Mouse (Mus musculus) Patski (cell line): Measurements from ENCODE around the gene Uhrf1bp1. TPM values are rescaled to one million over a fixed set of nuclear protein-coding genes. Genes with fewer than 3 reads are reported as not detected.

Source experiments
- ATAC-seq: fragments of 100-300 bp; one replicate; pipeline ENCODE4 v1.8.0; 2021
- CTCF ChIA-PET: fragments of 350-600 bp; sonication (Branson Sonifier 250); formaldehyde crosslinking; loops from one replicate; lab custom pipeline; 2022; ENCODE audit warnings: inconsistent platforms; lab: Charles Lee
- POLR2A ChIA-PET: fragments of 350-600 bp; sonication (Branson Sonifier 250); formaldehyde crosslinking; loops from one replicate; lab custom pipeline; 2022; ENCODE audit warnings: antibody characterized with exemption, inconsistent platforms; lab: Charles Lee
- DNase-seq: peaks from one replicate; pipeline ENCODE4 v3.0.0-alpha.2; 2011; ENCODE audit warnings: low read depth, low spot score
- H3K27me3 ChIP-seq: fragments of 371-371 bp; one replicate; pipeline ENCODE4 v1.5.1; 2021
- CTCF ChIP-seq: fragments of 100-300 bp; IDR thresholded peaks from one replicate; pipeline ENCODE4 v1.5.1; 2021
- in situ Hi-C: fragments of 300-500 bp; cut with MboI; formaldehyde crosslinking; loops from 3 replicates; pipeline ENCODE4 v1.11.1; 2018; ENCODE audit warnings: low pct_unique_long_range_greater_than_20kb, mixed read lengths
- polyA plus RNA-seq: library from polyadenylated mRNA; unstranded; gene quantifications from one replicate; pipeline ENCODE4 v1.2.3, GENCODE M21; 2021

Uhrf1bp1 gene
- polyA plus RNA-seq, 1 experiment from 2014 or later = 17.4 TPM

DNA sequence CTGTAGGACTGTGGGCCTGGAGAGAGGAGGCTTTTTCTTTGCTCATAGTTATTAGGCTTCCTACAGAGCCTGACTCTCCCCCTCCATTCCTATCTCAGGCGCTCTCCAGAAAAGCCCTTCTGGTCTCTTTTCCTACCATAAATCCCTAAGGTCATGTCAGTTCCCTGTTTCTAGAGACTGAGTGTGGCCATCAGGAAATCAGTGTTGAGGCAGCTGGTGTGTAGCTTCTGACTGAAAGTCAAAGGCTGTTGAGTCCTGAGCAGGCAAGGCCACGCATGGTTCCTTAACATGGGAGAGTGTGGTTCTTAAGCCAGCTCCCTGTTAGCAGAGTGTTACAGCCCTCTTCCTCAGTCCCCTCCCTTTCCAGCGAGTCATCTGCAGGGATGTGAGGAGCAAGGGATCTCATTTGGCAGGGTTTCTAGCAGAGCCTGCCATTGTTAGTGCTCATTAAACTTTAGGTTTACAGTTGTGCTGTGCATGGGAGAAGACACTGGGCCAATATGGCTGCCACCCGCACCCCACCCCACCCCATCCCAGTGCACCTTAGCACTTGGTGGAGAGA lies 80.9 kb downstream of the Uhrf1bp1 start:
- in situ Hi-C loops = no loop called here
- DNase-seq (no peak), ATAC-seq (no peak)
- TF ChIP-seq CTCF = no peak
- ChIA-PET POLR2A (no interaction called here), CTCF (interaction anchor here (2.1 to 2.2 kb wide), 2 partner anchors 11 to 15 kb away, joined by 4 to 6 read pairs; no protein-coding TSS in a partner anchor)
- no peaks in the 10 kb centered on the region for H3K27me3 ChIP-seq

DNA sequence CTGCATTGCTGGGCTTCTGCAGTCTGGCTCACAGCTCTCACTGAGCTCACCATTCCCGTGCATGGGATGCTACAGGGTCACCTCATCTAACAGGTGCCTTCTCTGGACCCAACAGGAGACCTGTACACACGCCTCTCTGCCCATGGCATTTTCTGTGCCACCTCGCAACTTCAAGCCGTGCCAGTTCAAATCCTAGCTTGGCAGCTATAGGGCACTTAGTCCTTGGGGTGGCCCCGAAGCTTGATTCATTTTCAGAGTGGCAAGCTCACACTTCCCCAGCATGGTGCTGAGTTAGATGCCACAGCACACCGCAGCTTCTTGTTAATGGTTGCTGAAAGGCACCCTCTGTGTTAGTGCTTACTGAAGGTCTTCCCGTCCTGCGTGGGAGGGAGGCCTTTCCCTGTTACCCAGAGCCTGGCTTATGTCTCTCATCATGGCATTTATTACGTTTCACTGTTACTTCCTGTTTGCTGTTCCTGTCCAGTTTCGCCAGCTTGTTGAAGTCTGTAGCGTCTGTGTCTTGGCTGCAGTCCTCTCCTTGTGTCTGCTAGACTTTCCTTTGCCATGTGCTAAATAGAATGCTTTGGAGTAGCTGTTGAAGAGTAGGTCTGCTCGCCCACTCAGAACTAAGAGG lies 82.0 kb downstream of the Uhrf1bp1 start:
- H3K27me3 ChIP-seq = no peaks in the 10 kb centered on the region
- ATAC-seq = no peak
- POLR2A ChIA-PET = no interaction called here
- in situ Hi-C loops = no loop called here
- CTCF ChIA-PET = interaction anchor here (1.0 to 2.1 kb wide), 2 partner anchors 11 to 16 kb away, joined by 3 to 6 read pairs; no protein-coding TSS in a partner anchor
- TF ChIP-seq CTCF = no peak
- no peak for DNase-seq

DNA sequence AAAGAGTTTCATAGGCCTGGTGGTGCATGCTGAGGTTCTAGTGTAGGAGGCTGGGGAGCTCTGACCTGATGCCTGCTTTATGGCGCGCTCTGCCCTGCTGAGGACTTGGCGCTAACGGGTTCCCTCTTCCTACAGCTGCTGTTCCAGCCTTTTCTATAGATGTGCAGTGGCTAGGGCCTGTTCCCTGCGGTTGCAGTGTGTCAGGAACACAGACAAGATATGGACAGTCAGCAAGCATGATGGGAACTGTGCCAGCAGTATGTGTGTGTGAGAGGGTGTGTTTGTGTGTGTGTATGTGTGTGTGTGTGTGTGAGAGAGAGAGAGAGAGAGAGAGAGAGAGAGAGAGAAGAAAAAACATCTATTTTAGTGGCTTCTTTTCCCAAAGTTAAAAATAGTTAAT lies 82.8 kb downstream of the Uhrf1bp1 start:
- in situ Hi-C loops = no loop called here
- ChIA-PET CTCF (interaction anchor here (1.0 to 2.1 kb wide), 2 partner anchors 10 to 17 kb away, joined by 3 to 6 read pairs; no protein-coding TSS in a partner anchor), POLR2A (no interaction called here)
- no peak for TF ChIP-seq CTCF
- no peaks in the 10 kb centered on the region for H3K27me3 ChIP-seq
- DNase-seq (no peak), ATAC-seq (no peak)

DNA sequence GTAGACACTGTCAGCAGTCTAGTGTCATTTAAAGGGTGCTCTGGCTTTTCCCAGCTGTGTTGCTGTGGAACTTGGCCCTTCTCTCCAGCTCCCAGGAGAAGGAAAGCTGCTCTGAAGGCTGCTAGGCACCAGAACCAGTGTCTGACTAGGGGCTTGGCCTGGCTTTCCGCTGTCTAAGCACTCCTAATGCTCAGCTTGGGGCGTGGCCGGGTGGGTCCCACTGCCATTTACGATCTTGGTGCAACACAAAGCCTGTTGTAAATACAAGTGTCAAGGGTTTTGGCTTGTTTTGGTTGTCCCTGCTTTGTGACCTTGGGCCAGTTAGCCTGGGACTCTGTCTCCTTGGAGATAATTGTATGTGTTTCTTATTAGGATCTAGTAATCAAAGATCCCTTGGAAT lies 84.1 kb downstream of the Uhrf1bp1 start:
- ATAC-seq (no peak), DNase-seq (no peak)
- H3K27me3 ChIP-seq = no peaks in the 10 kb centered on the region
- in situ Hi-C loops = no loop called here
- POLR2A ChIA-PET = no interaction called here
- no peak for TF ChIP-seq CTCF
- CTCF ChIA-PET = no interaction called here

DNA sequence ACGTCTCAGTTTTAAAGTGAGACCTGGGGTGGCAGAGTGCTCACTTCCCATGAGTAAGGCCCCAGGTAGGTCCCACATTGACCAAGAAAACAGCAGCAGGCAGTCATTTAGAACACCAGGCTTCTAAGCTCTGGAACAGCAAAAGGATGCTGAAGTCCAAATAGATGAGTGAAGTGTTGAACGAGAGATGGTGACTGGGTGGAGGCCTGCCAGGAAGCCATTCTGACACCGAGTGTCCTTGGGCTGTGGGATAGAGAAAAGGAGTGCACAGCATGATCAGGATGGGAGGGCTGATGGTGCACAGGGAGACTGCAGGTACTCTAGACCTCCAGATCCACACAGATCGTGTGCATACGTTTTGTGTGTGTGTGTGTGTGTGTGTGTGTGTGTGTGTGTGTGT lies 84.9 kb downstream of the Uhrf1bp1 start:
- CTCF ChIA-PET = no interaction called here
- POLR2A ChIA-PET = interaction anchor here (0.7 kb wide), 1 partner anchor 25 kb away, joined by 5 read pairs; no protein-coding TSS in a partner anchor
- no peak for TF ChIP-seq CTCF
- in situ Hi-C loops = no loop called here
- ATAC-seq (no peak), DNase-seq (no peak)
- no peaks in the 10 kb centered on the region for H3K27me3 ChIP-seq

DNA sequence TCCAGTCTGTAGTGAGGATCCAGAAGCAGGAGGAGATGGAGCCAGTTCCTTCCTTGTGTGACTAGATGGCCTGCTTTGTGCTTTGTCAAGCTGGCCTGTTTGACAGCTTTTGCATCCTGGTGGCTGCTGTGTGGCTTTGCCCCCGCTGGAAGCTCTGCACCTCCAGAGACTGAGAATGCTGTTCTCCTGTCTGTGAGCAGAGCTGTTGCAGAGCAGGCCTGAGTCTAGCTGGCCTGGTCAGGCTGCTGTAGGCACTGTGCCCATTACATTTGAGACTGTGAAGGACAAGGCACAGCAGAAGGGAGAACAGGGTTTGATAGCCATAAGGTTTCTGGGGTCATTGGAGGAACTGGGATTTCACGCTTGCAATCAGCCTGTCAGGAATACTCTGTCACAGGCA lies 85.5 kb downstream of the Uhrf1bp1 start:
- CTCF ChIA-PET = no interaction called here

DNA sequence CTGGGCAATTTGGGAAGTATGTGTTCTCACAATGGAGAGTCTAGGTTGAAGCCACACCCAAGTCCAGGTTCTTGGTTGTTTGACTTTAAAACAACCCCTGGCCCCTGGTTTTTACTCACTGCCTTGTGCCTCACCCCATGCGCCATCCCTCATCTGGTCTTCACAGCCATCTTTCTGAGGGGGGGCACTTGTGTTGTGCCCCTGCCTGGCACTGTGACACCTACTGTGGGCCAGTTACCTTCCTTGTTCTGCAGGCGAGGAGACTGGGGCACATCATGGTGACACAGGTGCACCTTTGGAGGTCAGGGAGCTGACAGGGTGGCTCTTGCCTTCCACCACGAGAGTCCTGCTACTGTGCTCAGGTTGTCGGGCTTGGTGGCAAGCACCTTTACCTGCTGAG lies 85.9 kb downstream of the Uhrf1bp1 start:
- ATAC-seq (no peak), DNase-seq (no peak)
- in situ Hi-C loops = no loop called here
- ChIA-PET CTCF (interaction anchor here (0.9 kb wide), 1 partner anchor 19 kb away, joined by 3 read pairs; no protein-coding TSS in a partner anchor), POLR2A (no interaction called here)
- TF ChIP-seq CTCF = no peak
- H3K27me3 ChIP-seq = no peaks in the 10 kb centered on the region

More for the DNA sequence above, 85.5 kb downstream of the Uhrf1bp1 start:
- DNase-seq (no peak), ATAC-seq (no peak)
- H3K27me3 ChIP-seq = no peaks in the 10 kb centered on the region
- TF ChIP-seq CTCF = no peak
- in situ Hi-C loops = no loop called here
- POLR2A ChIA-PET = no interaction called here

DNA sequence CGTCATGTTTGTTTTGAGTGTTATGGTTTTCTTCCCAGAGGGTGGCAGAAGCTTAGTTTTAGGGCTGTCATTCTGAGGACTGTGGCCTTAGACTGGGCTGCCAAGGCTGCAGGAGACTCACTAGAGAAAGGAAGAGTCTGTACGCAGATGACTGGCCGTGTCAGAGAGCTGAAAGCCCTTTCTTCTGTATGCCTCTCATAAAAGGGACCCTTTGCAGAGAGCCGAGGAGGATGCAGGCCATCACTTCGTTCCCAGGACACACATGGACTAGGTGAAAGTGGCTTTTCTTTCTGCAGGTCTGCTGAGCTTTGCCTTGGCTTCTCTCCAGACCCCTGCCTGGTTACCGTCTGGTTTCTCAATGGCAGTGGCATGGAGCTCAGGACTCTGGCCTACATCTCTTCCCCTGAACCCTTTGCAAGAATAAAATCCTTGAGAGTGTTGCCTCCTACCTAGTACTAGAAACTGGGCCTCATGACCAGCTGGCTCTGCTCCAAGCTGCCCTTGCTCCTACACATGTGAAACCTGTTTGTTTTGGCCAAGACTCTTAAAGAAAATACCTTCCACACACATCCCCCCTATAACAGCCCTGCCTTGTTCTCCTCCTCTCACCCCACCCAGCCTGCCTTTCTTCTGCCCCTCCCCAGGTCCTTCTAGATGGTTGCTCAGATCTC lies 89.4 kb downstream of the Uhrf1bp1 start:
- TF ChIP-seq CTCF = no peak
- ATAC-seq (peak; percentile 63), DNase-seq (peak; percentile 50)
- no peaks in the 10 kb centered on the region for H3K27me3 ChIP-seq
- POLR2A ChIA-PET = interaction anchor here (0.7 to 0.9 kb wide), 2 partner anchors 11 to 36 kb away, joined by 3 read pairs; no protein-coding TSS in a partner anchor
- CTCF ChIA-PET = no interaction called here
- in situ Hi-C loops = no loop called here

DNA sequence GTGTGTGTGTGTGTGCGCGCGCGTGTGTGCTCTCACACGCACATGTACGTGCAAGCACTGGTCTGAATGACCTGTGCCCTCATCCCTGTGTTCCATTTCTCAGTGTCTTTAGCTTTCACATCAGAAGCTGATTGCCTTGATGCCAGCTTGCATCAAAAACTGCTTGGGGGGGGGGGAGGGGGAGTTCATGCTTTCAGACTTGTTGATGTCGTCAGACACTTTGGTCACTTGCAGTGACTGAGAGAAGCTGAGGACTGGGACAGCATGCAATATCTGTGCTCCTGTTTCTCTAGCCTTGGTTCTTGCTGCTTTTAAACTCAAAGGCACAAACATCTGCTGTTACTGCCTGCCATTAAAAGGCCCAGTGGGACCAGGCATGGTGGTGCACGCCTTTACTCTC lies 90.1 kb downstream of the Uhrf1bp1 start:
- no peaks in the 10 kb centered on the region for H3K27me3 ChIP-seq
- no peak for TF ChIP-seq CTCF
- ChIA-PET POLR2A (interaction anchor here (0.9 kb wide), 1 partner anchor 12 kb away, joined by 3 read pairs; no protein-coding TSS in a partner anchor), CTCF (no interaction called here)
- in situ Hi-C loops = no loop called here
- DNase-seq (no peak), ATAC-seq (no peak)

DNA sequence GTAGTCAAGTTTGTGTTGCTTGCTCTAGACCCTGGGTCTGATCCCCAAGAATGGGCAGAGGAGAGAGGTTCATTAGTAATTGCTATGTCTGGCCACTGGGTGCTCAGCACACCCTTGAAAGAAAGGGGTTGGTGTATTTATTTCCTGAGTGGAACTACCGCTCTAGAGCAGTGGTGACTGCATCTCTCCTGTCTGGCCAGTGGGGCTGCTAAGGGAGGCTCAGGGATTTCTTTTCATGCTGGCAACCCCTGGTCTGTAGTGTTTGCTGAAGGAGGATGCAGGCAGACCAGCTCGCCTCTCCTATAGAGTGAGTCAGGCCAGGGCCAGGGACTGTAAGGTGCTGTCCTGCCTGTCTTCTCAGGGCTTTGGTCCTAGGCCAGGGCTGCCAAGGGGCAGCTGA lies 90.9 kb downstream of the Uhrf1bp1 start:
- ChIA-PET CTCF (interaction anchor here (1.3 kb wide), 1 partner anchor 22 kb away, joined by 3 read pairs; no protein-coding TSS in a partner anchor), POLR2A (no interaction called here)
- DNase-seq (no peak), ATAC-seq (no peak)
- H3K27me3 ChIP-seq = no peaks in the 10 kb centered on the region
- in situ Hi-C loops = no loop called here
- no peak for TF ChIP-seq CTCF

Other genes starting within 250 kb of the Uhrf1bp1 start
- 196 TPM for gene Nudt3, start 232.9 kb upstream of the Uhrf1bp1 start, polyA plus RNA-seq
- gene RPS10-NUDT3, start 221.2 kb upstream of the Uhrf1bp1 start, polyA plus RNA-seq = 1.7 TPM
- 1,510 TPM for gene Rps10, start 219.8 kb upstream of the Uhrf1bp1 start, polyA plus RNA-seq
- 0.05 TPM for gene Pacsin1, start 200.9 kb upstream of the Uhrf1bp1 start, polyA plus RNA-seq
- not detected for gene Spdef, start 127.5 kb upstream of the Uhrf1bp1 start, polyA plus RNA-seq
- 105 TPM for gene D17Wsu92e, start 35.8 kb upstream of the Uhrf1bp1 start, polyA plus RNA-seq
- gene Snrpc, start 18.3 kb upstream of the Uhrf1bp1 start, polyA plus RNA-seq = 84.3 TPM
- 15.3 TPM for gene Anks1, start 52.9 kb downstream of the Uhrf1bp1 start, polyA plus RNA-seq
- gene Taf11, start 53.4 kb downstream of the Uhrf1bp1 start, polyA plus RNA-seq = 48.0 TPM
- 0.05 TPM for gene Tcp11, start 224.2 kb downstream of the Uhrf1bp1 start, polyA plus RNA-seq